Mouse (Mus musculus) erythroblast, embryonic 14.5 days (primary cell): Measurements from ENCODE around the gene Gm4763.

Source experiments
- GATA1 ChIP-seq: IDR thresholded peaks from 2 replicates; pipeline ENCODE4 v1.6.1; 2012; ENCODE audit warnings: low read length, inconsistent platforms, mixed read lengths
- TAL1 ChIP-seq: IDR thresholded peaks from 3 replicates; pipeline ENCODE4 v1.6.1; 2012; ENCODE audit warnings: low read length, inconsistent platforms, mixed read lengths

DNA sequence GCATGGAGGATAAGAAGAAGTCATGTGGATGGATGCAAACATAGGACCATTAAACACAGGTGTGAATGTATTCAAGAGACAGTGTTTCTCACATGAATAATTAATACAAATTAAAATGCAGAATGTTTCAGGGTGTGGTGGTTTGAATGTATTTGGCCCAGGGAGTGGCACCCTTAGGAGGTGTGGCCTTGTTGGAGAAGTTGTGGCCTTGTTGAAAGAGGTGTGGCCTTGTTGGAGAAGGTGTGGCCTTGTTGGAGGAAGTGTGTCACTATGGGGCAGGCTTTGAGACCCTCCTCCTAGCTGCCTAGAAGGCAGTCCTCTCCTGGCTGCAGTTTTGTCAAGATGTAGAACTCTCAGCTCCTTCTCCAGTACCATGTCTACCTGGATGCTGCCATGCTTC lies 44.7 kb upstream of the Gm4763 start:
- TF ChIP-seq GATA1 (no peak), TAL1 (no peak)
